Mouse (Mus musculus) midbrain, postnatal 0 days (tissue): ENCODE data around the gene Zfp14. TPM values are rescaled to one million over a fixed set of nuclear protein-coding genes. Genes with fewer than 3 reads are reported as not detected.

Experiments
- ATAC-seq: fragments of 200-750 bp; cut with Nextera tagmentation; 2 replicates; pipeline ENCODE4 v1.8.0; 2017; ENCODE audit warnings: moderate number of reproducible peaks, mild to moderate bottlenecking, moderate TSS enrichment, moderate library complexity; ENCODE audit not compliant: low FRiP score
- DNase-seq: peaks from one replicate; pipeline ENCODE4 v3.0.0-alpha.2; 2015; ENCODE audit warnings: low spot score
- H3K27ac ChIP-seq: fragments of 300-500 bp; sonication (generic); 2 replicates; pipeline ENCODE4 v1.5.1; 2014; ENCODE audit warnings: low read depth, mild to moderate bottlenecking, low read length, mixed read lengths
- H3K27me3 ChIP-seq: fragments of 300-500 bp; sonication (generic); 2 replicates; pipeline ENCODE4 v1.6.1; 2014; ENCODE audit warnings: low read length, control low read depth, mixed read lengths; ENCODE audit not compliant: insufficient read depth
- H3K36me3 ChIP-seq: fragments of 300-500 bp; sonication (generic); 2 replicates; pipeline ENCODE4 v1.6.1; 2014; ENCODE audit warnings: low read length, control low read depth, mixed read lengths; ENCODE audit not compliant: insufficient read depth
- H3K4me1 ChIP-seq: fragments of 300-500 bp; sonication (generic); 2 replicates; pipeline ENCODE4 v1.6.1; 2014; ENCODE audit warnings: mild to moderate bottlenecking, control low read depth, antibody characterized with exemption, low read length, mixed read lengths; ENCODE audit not compliant: insufficient read depth
- H3K4me2 ChIP-seq: fragments of 300-500 bp; sonication (generic); 2 replicates; pipeline ENCODE4 v1.6.1; 2014; ENCODE audit warnings: low read depth, mild to moderate bottlenecking, low read length, mixed read lengths; ENCODE audit not compliant: poor library complexity, severe bottlenecking
- H3K4me3 ChIP-seq: fragments of 300-500 bp; sonication (generic); 2 replicates; pipeline ENCODE4 v1.5.1; 2014; ENCODE audit warnings: low read depth, mild to moderate bottlenecking, low read length, moderate library complexity
- H3K9ac ChIP-seq: fragments of 300-500 bp; sonication (generic); replicated peaks from 2 replicates; pipeline ENCODE4 v1.6.1; 2014; ENCODE audit warnings: mild to moderate bottlenecking, low read length, moderate library complexity, mixed read lengths; ENCODE audit not compliant: poor library complexity, severe bottlenecking
- H3K9me3 ChIP-seq: fragments of 300-500 bp; sonication (generic); 2 replicates; pipeline ENCODE4 v1.6.1; 2016; ENCODE audit warnings: low read length, control low read depth
- CTCF ChIP-seq: IDR thresholded peaks from 2 replicates; pipeline ENCODE4 v1.5.1; 2016; ENCODE audit warnings: antibody characterized with exemption, mild to moderate bottlenecking
- WGBS: fragments of 180-500 bp; shearing (Covaris S2); extraction: QIAGEN DNeasy Blood & Tissue Kit; methylation state at CpG from one replicate; pipeline ENCODE4 v1.1.7; 2014; 5-methylcytosine and 5-hydroxymethylcytosine counted together
- polyA plus RNA-seq: library from polyadenylated mRNA; unstranded; fragments of >200 nt; fragmentation: Nextera tagmentation; extraction: Ambion mirVana; gene quantifications from 2 replicates; pipeline ENCODE4 v1.2.1, GENCODE M21; 2015
- total RNA-seq: library from RNA; depleted of rRNA; stranded (reverse); fragments of >200 nt; gene quantifications from 2 replicates; pipeline ENCODE4 v1.2.3, GENCODE M21; 2014

The Zfp14 gene
- total and polyA plus RNA-seq, 2 experiments from 2014 or later, result 5.8 to 16.5 TPM

DNA sequence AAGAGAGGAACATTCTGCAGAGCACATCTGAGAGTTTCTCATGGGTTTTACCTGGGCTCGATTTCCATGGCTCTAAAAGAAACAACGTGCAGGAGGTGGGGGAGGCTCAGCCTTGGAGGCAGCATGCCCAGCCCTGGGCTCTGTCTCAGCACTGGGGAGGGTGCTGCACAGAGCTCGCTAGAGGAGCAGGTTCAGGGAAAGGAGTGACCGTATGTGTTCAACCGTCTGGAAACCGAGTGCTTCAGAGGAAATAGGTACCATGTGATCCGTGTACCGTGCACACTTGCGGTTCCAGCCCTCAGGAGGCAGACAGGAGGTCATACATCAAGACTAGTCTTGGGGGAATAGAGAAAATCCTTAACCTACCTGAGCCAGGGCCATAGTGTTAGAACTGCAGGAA is 6.8 kb downstream of the Zfp14 start:
- no peaks in the 10 kb centered on the region for H3K27me3 ChIP-seq
- H3K9ac ChIP-seq, result no peak overlapping the region
- H3K36me3 ChIP-seq, result peaks cover 9% of the 10 kb centered on the region
- ATAC-seq (no peak), DNase-seq (no peak)
- H3K4me2 ChIP-seq, result no peak overlapping the region
- no peaks in the 10 kb centered on the region for H3K4me1 ChIP-seq
- H3K27ac ChIP-seq, result no peak overlapping the region
- 62% methylated on average over 9 of the region's 9 CpGs for WGBS
- TF ChIP-seq CTCF, result no peak
- no peaks in the 10 kb centered on the region for H3K9me3 ChIP-seq
- H3K4me3 ChIP-seq, result no peak overlapping the region

DNA sequence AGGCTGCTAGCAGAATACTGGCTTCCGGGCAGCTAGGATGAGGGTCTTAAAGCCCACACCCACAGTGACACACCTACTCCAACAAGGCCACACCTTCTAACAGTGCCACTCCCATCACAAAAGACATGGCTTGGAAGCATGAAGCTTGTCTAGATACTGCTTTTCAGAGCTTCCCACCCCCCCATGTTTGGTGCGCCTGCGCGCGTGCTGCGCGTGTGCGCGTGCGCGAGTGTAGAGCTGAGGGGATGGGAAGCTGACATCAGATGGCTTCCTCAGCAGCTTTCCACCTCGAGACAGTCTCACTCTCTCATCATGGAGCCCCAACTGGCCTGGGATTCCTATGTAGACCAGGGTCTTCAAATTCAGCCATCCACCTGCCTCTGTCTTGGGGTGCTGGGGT is 16.8 kb downstream of the Zfp14 start:
- ATAC-seq, result no peak
- Histone ChIP-seq H3K27me3 (no peaks in the 10 kb centered on the region), H3K9me3 (no peaks in the 10 kb centered on the region), H3K4me1 (no peaks in the 10 kb centered on the region), H3K4me2 (no peak overlapping the region), H3K27ac (no peak overlapping the region), H3K9ac (no peak overlapping the region), H3K36me3 (peaks cover 24% of the 10 kb centered on the region; the same call in 1 of the 2 replicates), H3K4me3 (no peak overlapping the region)
- DNase-seq, result no peak
- TF ChIP-seq CTCF, result no peak
- 94% methylated on average over 12 of the region's 12 CpGs for WGBS

DNA sequence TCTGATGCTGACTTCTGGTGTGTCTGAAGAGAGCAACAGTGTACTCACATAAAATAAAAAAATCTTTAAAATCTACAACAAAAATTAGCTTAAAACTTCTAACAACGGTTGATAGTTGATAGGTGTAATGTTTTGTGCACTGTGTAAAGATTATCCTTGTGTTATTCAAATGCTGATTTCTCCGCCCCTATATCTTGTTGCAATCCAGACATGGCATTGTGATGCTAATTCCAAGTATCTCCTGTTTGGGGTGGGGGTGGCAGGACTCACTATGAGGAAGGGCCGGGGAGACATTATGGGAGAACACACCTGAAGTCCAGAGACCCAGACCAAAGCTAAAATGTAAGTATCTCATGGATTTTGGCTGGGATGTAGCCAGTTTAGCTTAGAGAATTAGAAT is 19.8 kb downstream of the Zfp14 start:
- Histone ChIP-seq H3K27ac (no peak overlapping the region), H3K9ac (no peak overlapping the region), H3K27me3 (no peaks in the 10 kb centered on the region), H3K4me1 (no peaks in the 10 kb centered on the region), H3K4me3 (no peak overlapping the region), H3K9me3 (no peaks in the 10 kb centered on the region), H3K36me3 (0 out of 2 replicates have a peak, but pooled peaks cover 1% of the 10 kb centered on the region), H3K4me2 (no peak overlapping the region)
- DNase-seq (no peak), ATAC-seq (no peak)
- TF ChIP-seq CTCF, result no peak
- 74% methylated on average over 3 of the region's 3 CpGs for WGBS

DNA sequence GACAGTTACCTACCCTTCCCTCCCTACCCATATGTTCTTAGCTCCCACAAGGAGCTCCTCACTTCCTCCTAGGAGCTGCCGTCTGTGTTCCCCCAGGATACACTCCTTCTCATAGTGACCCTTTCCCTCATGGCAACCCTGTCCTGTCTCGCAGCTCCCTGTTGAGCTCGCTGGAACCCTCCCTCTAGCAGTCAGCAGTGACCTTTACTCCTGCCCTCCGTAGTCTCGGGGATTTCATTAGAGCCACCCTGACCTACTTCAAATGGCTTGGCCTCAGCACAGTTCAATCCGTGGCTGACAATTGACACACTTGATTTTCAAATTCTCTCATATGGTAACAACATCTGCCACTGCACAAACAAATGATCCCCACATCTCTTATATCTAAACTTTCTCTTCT is 20.5 kb downstream of the Zfp14 start:
- H3K4me1 ChIP-seq, result no peaks in the 10 kb centered on the region
- TF ChIP-seq CTCF, result no peak
- WGBS, result 33% methylated on average over 6 of the region's 6 CpGs

DNA sequence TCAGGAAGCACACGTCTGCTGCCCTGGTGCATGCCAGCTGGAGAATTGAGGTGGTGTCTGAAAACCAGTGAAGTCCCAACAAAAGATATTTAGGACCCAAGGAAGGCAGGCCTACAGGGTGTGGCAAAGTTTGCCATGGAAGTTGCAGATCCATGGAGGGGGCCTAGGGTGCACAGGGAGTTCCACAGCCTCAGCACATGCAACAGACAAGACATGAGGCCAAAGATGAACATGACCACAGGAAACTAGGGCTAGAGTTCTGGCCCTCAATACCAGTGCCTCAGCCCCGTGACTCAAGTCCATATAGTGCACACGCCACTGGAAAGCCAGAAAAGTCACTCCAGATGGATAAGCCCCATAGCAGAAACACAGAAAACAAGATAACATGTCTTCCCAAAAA is 22.6 kb downstream of the Zfp14 start:
- no peak for TF ChIP-seq CTCF
- no peak overlapping the region for H3K9ac ChIP-seq
- H3K36me3 ChIP-seq, result peaks cover 13% of the 10 kb centered on the region; the same call in 1 of the 2 replicates
- no peaks in the 10 kb centered on the region for H3K27me3 ChIP-seq
- H3K27ac ChIP-seq, result no peak overlapping the region
- whole genome bisulfite sequencing, result 92% methylated on average over 3 of the region's 3 CpGs
- no peaks in the 10 kb centered on the region for H3K4me1 ChIP-seq
- ATAC-seq (no peak), DNase-seq (no peak)
- H3K4me3 ChIP-seq, result no peak overlapping the region
- no peak overlapping the region for H3K4me2 ChIP-seq
- no peaks in the 10 kb centered on the region for H3K9me3 ChIP-seq

More for the DNA sequence above, 20.5 kb downstream of the Zfp14 start:
- H3K9me3 ChIP-seq, result no peaks in the 10 kb centered on the region
- no peak overlapping the region for H3K4me3 ChIP-seq
- no peak overlapping the region for H3K4me2 ChIP-seq
- no peak for ATAC-seq
- no peak overlapping the region for H3K27ac ChIP-seq
- 0 out of 2 replicates have a peak, but pooled peaks cover 6% of the 10 kb centered on the region for H3K36me3 ChIP-seq
- H3K9ac ChIP-seq, result no peak overlapping the region
- H3K27me3 ChIP-seq, result no peaks in the 10 kb centered on the region
- no peak for DNase-seq

DNA sequence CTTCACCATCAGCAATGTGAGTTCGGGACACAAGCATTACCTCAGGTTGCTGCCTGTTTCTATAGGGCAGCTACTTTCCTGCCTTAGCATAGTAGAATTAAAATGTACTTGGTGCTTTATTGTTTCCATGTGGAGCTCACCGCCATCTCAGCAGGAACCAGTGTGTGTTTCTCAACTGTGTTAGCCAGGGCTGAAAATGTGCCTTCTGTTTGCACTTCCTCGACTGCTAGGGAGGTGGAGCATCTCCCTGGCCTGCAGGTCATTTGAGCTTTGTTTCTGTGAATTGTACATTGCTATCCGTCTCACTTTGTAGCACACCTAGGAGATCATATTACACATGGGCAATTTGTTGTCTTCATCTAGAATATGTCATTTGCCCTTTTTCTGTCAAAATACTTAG is 23.8 kb downstream of the Zfp14 start:
- ATAC-seq (no peak), DNase-seq (no peak)
- Histone ChIP-seq H3K36me3 (peaks cover 25% of the 10 kb centered on the region), H3K4me1 (no peaks in the 10 kb centered on the region), H3K9ac (no peak overlapping the region), H3K9me3 (no peaks in the 10 kb centered on the region), H3K27me3 (no peaks in the 10 kb centered on the region), H3K27ac (no peak overlapping the region), H3K4me2 (no peak overlapping the region), H3K4me3 (no peak overlapping the region)
- 76% methylated on average over 4 of the region's 4 CpGs for WGBS
- TF ChIP-seq CTCF, result no peak
